Mouse (Mus musculus) hindbrain, embryonic 14.5 days (tissue): ENCODE measurements around the gene 1700092M07Rik. TPM values are rescaled to one million over a fixed set of nuclear protein-coding genes. Genes with fewer than 3 reads are reported as not detected.
"Not testable (repeated sequence)": the region's sequence is repeated elsewhere in the genome, so short reads cannot be mapped to it uniquely, and the experiment has no call there.

Experiments used
- ATAC-seq: fragments of 200-750 bp; cut with Nextera tagmentation; 2 replicates; pipeline ENCODE4 v1.8.0; 2017; ENCODE audit warnings: moderate number of reproducible peaks, mild to moderate bottlenecking, moderate TSS enrichment, moderate library complexity; ENCODE audit not compliant: low FRiP score
- DNase-seq: peaks from one replicate; pipeline ENCODE4 v3.0.0-alpha.2; 2015; ENCODE audit warnings: low spot score
- H3K27ac ChIP-seq: fragments of 300-500 bp; sonication (generic); 2 replicates; pipeline ENCODE4 v1.5.1; 2014; ENCODE audit warnings: mild to moderate bottlenecking, moderate library complexity
- H3K27me3 ChIP-seq: fragments of 300-500 bp; sonication (generic); 2 replicates; pipeline ENCODE4 v1.6.1; 2014; ENCODE audit warnings: mild to moderate bottlenecking, low read length, mixed read lengths; ENCODE audit not compliant: control insufficient read depth, insufficient read depth
- H3K36me3 ChIP-seq: fragments of 300-500 bp; sonication (generic); replicated peaks from 2 replicates; pipeline ENCODE4 v1.6.1; 2014; ENCODE audit not compliant: control insufficient read depth, insufficient read depth
- H3K4me1 ChIP-seq: fragments of 300-500 bp; sonication (generic); replicated peaks from 2 replicates; pipeline ENCODE4 v1.6.1; 2014; ENCODE audit warnings: antibody characterized with exemption, low read length, mixed read lengths; ENCODE audit not compliant: control insufficient read depth, insufficient read depth
- H3K4me2 ChIP-seq: fragments of 300-500 bp; sonication (generic); replicated peaks from 2 replicates; pipeline ENCODE4 v1.6.1; 2014; ENCODE audit warnings: mild to moderate bottlenecking, moderate library complexity
- H3K4me3 ChIP-seq: fragments of 300-500 bp; sonication (generic); replicated peaks from 2 replicates; pipeline ENCODE4 v1.5.1; 2014; ENCODE audit warnings: mild to moderate bottlenecking, low read length
- H3K9ac ChIP-seq: fragments of 300-500 bp; sonication (generic); 2 replicates; pipeline ENCODE4 v1.6.1; 2014
- H3K9me3 ChIP-seq: fragments of 300-500 bp; sonication (generic); 2 replicates; pipeline ENCODE4 v1.6.1; 2016; ENCODE audit warnings: low read length; ENCODE audit not compliant: control insufficient read depth
- WGBS: fragments of 180-500 bp; shearing (Covaris S2); extraction: QIAGEN DNeasy Blood & Tissue Kit; methylation state at CpG from one replicate; pipeline ENCODE4 v1.1.7; 2014; 5-methylcytosine and 5-hydroxymethylcytosine counted together
- polyA plus RNA-seq: library from polyadenylated mRNA; unstranded; fragments of >200 nt; fragmentation: Nextera tagmentation; extraction: Ambion mirVana; gene quantifications from 2 replicates; pipeline ENCODE4 v1.2.1, GENCODE M21; 2014

Gene 1700092M07Rik
- polyA plus RNA-seq, 1 experiment from 2014 or later = 0.84 TPM

GRCm38 (mm10) chr19:8714653-8715481 is 25.7 kb upstream of the 1700092M07Rik start:
- ATAC-seq (no peak), DNase-seq (no peak)
- 72% methylated on average over 10 of the region's 10 CpGs for WGBS
- Histone ChIP-seq H3K36me3 (peaks cover 19% of the 10 kb centered on the region), H3K27me3 (no peaks in the 10 kb centered on the region), H3K4me2 (0 out of 2 replicates have a peak overlapping the region, but pooled peaks have one; percentile 4), H3K9me3 (no peaks in the 10 kb centered on the region), H3K4me1 (peaks cover 32% of the 10 kb centered on the region), H3K27ac (no peak overlapping the region), H3K9ac (no peak overlapping the region), H3K4me3 (no peak overlapping the region; the same call in 1 of the 2 replicates)

GRCm38 (mm10) chr19:8715868-8716766 is 24.4 kb upstream of the 1700092M07Rik start:
- H3K27me3 ChIP-seq = no peaks in the 10 kb centered on the region

GRCm38 (mm10) chr19:8716767-8717475 is 23.6 kb upstream of the 1700092M07Rik start:
- Histone ChIP-seq H3K27me3 (no peaks in the 10 kb centered on the region), H3K9me3 (no peaks in the 10 kb centered on the region), H3K27ac (no peak overlapping the region), H3K4me2 (no peak overlapping the region), H3K36me3 (0 out of 2 replicates have a peak, but pooled peaks cover 3% of the 10 kb centered on the region), H3K4me3 (no peak overlapping the region), H3K9ac (no peak overlapping the region), H3K4me1 (peaks cover 23% of the 10 kb centered on the region)
- DNase-seq (no peak), ATAC-seq (no peak)
- 65% methylated on average over 8 of the region's 10 CpGs for WGBS

More at GRCm38 (mm10) chr19:8715868-8716766, 24.4 kb upstream of the 1700092M07Rik start:
- H3K9me3 ChIP-seq = no peaks in the 10 kb centered on the region
- no peak overlapping the region for H3K9ac ChIP-seq
- no peak for DNase-seq
- no peak for ATAC-seq
- 62% methylated on average over 10 of the region's 10 CpGs for WGBS
- peaks cover 10% of the 10 kb centered on the region for H3K36me3 ChIP-seq
- H3K4me3 ChIP-seq = no peak overlapping the region
- no peak overlapping the region for H3K27ac ChIP-seq
- H3K4me2 ChIP-seq = no peak overlapping the region
- H3K4me1 ChIP-seq = peaks cover 23% of the 10 kb centered on the region

GRCm38 (mm10) chr19:8718357-8718756 is 22.2 kb upstream of the 1700092M07Rik start:
- Histone ChIP-seq H3K4me2 (no peak overlapping the region), H3K9ac (no peak overlapping the region), H3K4me1 (peaks cover 20% of the 10 kb centered on the region), H3K27ac (no peak overlapping the region), H3K4me3 (no peak overlapping the region), H3K9me3 (no peaks in the 10 kb centered on the region), H3K27me3 (no peaks in the 10 kb centered on the region), H3K36me3 (0 out of 2 replicates have a peak, but pooled peaks cover 3% of the 10 kb centered on the region)
- ATAC-seq (no peak), DNase-seq (peak; percentile 63)
- 62% methylated on average over 3 of the region's 3 CpGs for WGBS

- H3K36me3 ChIP-seq, H3K9ac ChIP-seq, DNase-seq, H3K4me3 ChIP-seq, H3K27me3 ChIP-seq, H3K27ac ChIP-seq, H3K9me3 ChIP-seq, ATAC-seq, H3K4me2 ChIP-seq: not testable (repeated sequence)
- peaks cover 20% of the 10 kb centered on the region for H3K4me1 ChIP-seq
These were observed 21.5 kb upstream of the 1700092M07Rik start for GRCm38 (mm10) chr19:8719037-8719436.

- Histone ChIP-seq H3K4me2 (peak overlapping the region; percentile 84), H3K9ac (0 out of 2 replicates have a peak overlapping the region, but pooled peaks have one; percentile 82), H3K27ac (no peak overlapping the region), H3K4me3 (peak overlapping the region; percentile 67), H3K9me3 (no peaks in the 10 kb centered on the region), H3K4me1 (peaks cover 28% of the 10 kb centered on the region), H3K36me3 (peaks cover 24% of the 10 kb centered on the region), H3K27me3 (no peaks in the 10 kb centered on the region)
- ATAC-seq (no peak), DNase-seq (no peak)
- 84% methylated on average over 1 of the region's 1 CpGs for WGBS
These were observed 19.1 kb upstream of the 1700092M07Rik start for GRCm38 (mm10) chr19:8721378-8721777.

- H3K4me2 ChIP-seq = peak overlapping the region; percentile 84
- H3K4me3 ChIP-seq = peak overlapping the region; percentile 67
- peaks cover 28% of the 10 kb centered on the region for H3K4me1 ChIP-seq
- H3K36me3 ChIP-seq = peaks cover 31% of the 10 kb centered on the region
- peak overlapping the region; percentile 82 for H3K9ac ChIP-seq
- no peaks in the 10 kb centered on the region for H3K9me3 ChIP-seq
- H3K27ac ChIP-seq = peak overlapping the region; percentile 95
- no peak for DNase-seq
- 63% methylated on average over 4 of the region's 4 CpGs for WGBS
- ATAC-seq = no peak
- H3K27me3 ChIP-seq = no peaks in the 10 kb centered on the region
These were observed 18.5 kb upstream of the 1700092M07Rik start for GRCm38 (mm10) chr19:8722021-8722420.

- Histone ChIP-seq H3K9ac (peak overlapping the region; percentile 82), H3K4me2 (peak overlapping the region; percentile 84), H3K4me3 (peak overlapping the region; percentile 67), H3K36me3 (peaks cover 33% of the 10 kb centered on the region), H3K27me3 (no peaks in the 10 kb centered on the region), H3K4me1 (peaks cover 28% of the 10 kb centered on the region), H3K9me3 (no peaks in the 10 kb centered on the region), H3K27ac (peak overlapping the region; percentile 95)
- DNase-seq (no peak), ATAC-seq (peak; percentile 0; the same call in 1 of the 2 replicates)
- WGBS = 2% methylated on average over 5 of the region's 5 CpGs
These were observed 18.0 kb upstream of the 1700092M07Rik start for GRCm38 (mm10) chr19:8722559-8722906.
